Mouse (Mus musculus) heart, embryonic 14.5 days (tissue): ENCODE results near the gene Dedd. TPM values are rescaled to one million over a fixed set of nuclear protein-coding genes. Genes with fewer than 3 reads are reported as not detected.

ENCODE experiments used
- ATAC-seq: fragments of 200-750 bp; cut with Nextera tagmentation; 2 replicates; pipeline ENCODE4 v1.8.0; 2017; ENCODE audit warnings: low read depth, moderate TSS enrichment; ENCODE audit not compliant: insufficient number of reproducible peaks, insufficient read depth, low FRiP score
- H3K27ac ChIP-seq, 2 experiments: fragments of 200-500 bp in 1 of 2; fragments of 300-500 bp in 1 of 2; sonication (generic) in 1 of 2; replicated peaks in 1 of 2; 2 replicates each; pipeline ENCODE4 v1.5.1; 2012 to 2014; ENCODE audit warnings: low read depth in 2 of 2, low read length in 2 of 2, control low read depth in 1 of 2, mild to moderate bottlenecking in 1 of 2, mixed read lengths in 1 of 2; ENCODE audit not compliant: control insufficient read depth in 1 of 2, insufficient read depth in 1 of 2
- H3K27me3 ChIP-seq: fragments of 300-500 bp; sonication (generic); 2 replicates; pipeline ENCODE4 v1.6.1; 2014; ENCODE audit warnings: mild to moderate bottlenecking, low read length, control low read depth; ENCODE audit not compliant: control insufficient read depth, insufficient read depth
- H3K36me3 ChIP-seq: fragments of 300-500 bp; sonication (generic); 2 replicates; pipeline ENCODE4 v1.6.1; 2014; ENCODE audit warnings: mild to moderate bottlenecking, control low read depth, low read length, mixed read lengths; ENCODE audit not compliant: control insufficient read depth, insufficient read depth
- H3K4me1 ChIP-seq, 2 experiments: fragments of 200-500 bp in 1 of 2; fragments of 300-500 bp in 1 of 2; sonication (generic) in 1 of 2; 2 replicates each; pipeline ENCODE4 v1.6.1; 2012 to 2014; ENCODE audit warnings: low read length in 2 of 2, control low read depth in 1 of 2, mixed read lengths in 1 of 2; ENCODE audit not compliant: control insufficient read depth in 2 of 2, insufficient read depth in 2 of 2
- H3K4me2 ChIP-seq: fragments of 300-500 bp; sonication (generic); 2 replicates; pipeline ENCODE4 v1.6.1; 2014; ENCODE audit warnings: mild to moderate bottlenecking, low read length
- H3K4me3 ChIP-seq, 2 experiments: fragments of 200-500 bp in 1 of 2; fragments of 300-500 bp in 1 of 2; sonication (generic) in 1 of 2; 2 replicates each; pipeline ENCODE4 v1.5.1; 2012 to 2014; ENCODE audit warnings: low read length in 2 of 2, mild to moderate bottlenecking in 2 of 2, control low read depth in 1 of 2, low read depth in 1 of 2, moderate library complexity in 1 of 2; ENCODE audit not compliant: control insufficient read depth in 1 of 2, insufficient read depth in 1 of 2
- H3K9ac ChIP-seq: fragments of 300-500 bp; sonication (generic); 2 replicates; pipeline ENCODE4 v1.6.1; 2014; ENCODE audit warnings: mild to moderate bottlenecking, low read length
- H3K9me3 ChIP-seq: fragments of 300-500 bp; sonication (generic); 2 replicates; pipeline ENCODE4 v1.6.1; 2016; ENCODE audit warnings: low read length, control low read depth; ENCODE audit not compliant: control insufficient read depth
- WGBS: fragments of 180-500 bp; shearing (Covaris S2); extraction: QIAGEN DNeasy Blood & Tissue Kit; methylation state at CpG from one replicate; pipeline ENCODE4 v1.1.7; 2014; 5-methylcytosine and 5-hydroxymethylcytosine counted together
- polyA plus RNA-seq: library from polyadenylated mRNA; unstranded; fragments of >200 nt; fragmentation: Nextera tagmentation; extraction: Ambion mirVana; gene quantifications from 2 replicates; pipeline ENCODE4 v1.2.1, GENCODE M21; 2014

Dedd gene
- polyA plus RNA-seq, 1 experiment from 2014 or later, result 42.4 TPM

GRCm38 (mm10) chr1:171361106-171362103, 32.5 kb downstream of the Dedd start:
- peaks cover 0 to 3% of the 10 kb centered on the region in 2 experiments; a peak in 2 of 4 replicates for H3K4me1 ChIP-seq
- peak overlapping the region; percentile 65 for H3K9ac ChIP-seq
- peaks cover 26% of the 10 kb centered on the region for H3K36me3 ChIP-seq
- no peaks in the 10 kb centered on the region for H3K27me3 ChIP-seq
- peak overlapping the region; percentile 45 to 52 for H3K4me3 ChIP-seq
- peak overlapping the region in 1 of 2 experiments; percentile 63; a peak in 2 of 4 replicates for H3K27ac ChIP-seq
- WGBS, result 23% methylated on average over 16 of the region's 16 CpGs
- H3K9me3 ChIP-seq, result peaks cover 3% of the 10 kb centered on the region
- no peak for ATAC-seq
- peak overlapping the region; percentile 66 for H3K4me2 ChIP-seq

- Histone ChIP-seq H3K4me3 (no peak overlapping the region), H3K27ac (no peak overlapping the region), H3K9me3 (no peaks in the 10 kb centered on the region), H3K36me3 (no peaks in the 10 kb centered on the region), H3K4me1 (no peaks in the 10 kb centered on the region), H3K9ac (no peak overlapping the region), H3K4me2 (no peak overlapping the region), H3K27me3 (0 out of 2 replicates have a peak, but pooled peaks cover 3% of the 10 kb centered on the region)
- no peak for ATAC-seq
- WGBS, result 65% methylated on average over 7 of the region's 7 CpGs
Measured at GRCm38 (mm10) chr1:171365934-171366333, 37.0 kb downstream of the Dedd start.

- no peak for ATAC-seq
- H3K4me3 ChIP-seq, result no peak within 1 kb of the TSS
- no peak within 1 kb of the TSS for H3K27ac ChIP-seq
- H3K9me3 ChIP-seq, result no peaks in the 10 kb centered on the region
- no peak within 1 kb of the TSS for H3K9ac ChIP-seq
- H3K36me3 ChIP-seq, result no peaks in the 10 kb centered on the region
- WGBS, result 40% methylated on average over 20 of the region's 20 CpGs
- peaks cover 9% of the 10 kb centered on the region; the same call in 1 of the 2 replicates for H3K27me3 ChIP-seq
- no peak within 1 kb of the TSS for H3K4me2 ChIP-seq
- peaks cover 0 to 2% of the 10 kb centered on the region in 2 experiments; a peak in 1 of 4 replicates for H3K4me1 ChIP-seq
Measured at GRCm38 (mm10) chr1:171369845-171370556, 41.1 kb downstream of the Dedd start, which contains the start of gene Nectin4. Nectin4 (plus strand) TSS chr1:171370099.

- 55% methylated on average over 3 of the region's 3 CpGs for WGBS
- Histone ChIP-seq H3K36me3 (no peaks in the 10 kb centered on the region), H3K9me3 (no peaks in the 10 kb centered on the region), H3K4me3 (no peak overlapping the region), H3K27me3 (peaks cover 9% of the 10 kb centered on the region; the same call in 1 of the 2 replicates), H3K27ac (no peak overlapping the region), H3K4me1 (peaks cover 2 to 6% of the 10 kb centered on the region in 2 experiments; a peak in 2 of 4 replicates), H3K4me2 (no peak overlapping the region), H3K9ac (no peak overlapping the region)
- ATAC-seq, result no peak
Measured at GRCm38 (mm10) chr1:171372880-171373279, 43.9 kb downstream of the Dedd start.

GRCm38 (mm10) chr1:171373946-171374345, 45.0 kb downstream of the Dedd start:
- no peaks in the 10 kb centered on the region for H3K9me3 ChIP-seq
- no peak overlapping the region for H3K27ac ChIP-seq
- H3K4me1 ChIP-seq, result peaks cover 2 to 6% of the 10 kb centered on the region in 2 experiments; a peak in 2 of 4 replicates
- ATAC-seq, result no peak
- 2% methylated on average over 4 of the region's 4 CpGs for WGBS
- H3K4me3 ChIP-seq, result no peak overlapping the region
- no peak overlapping the region for H3K9ac ChIP-seq
- no peak overlapping the region for H3K4me2 ChIP-seq
- H3K27me3 ChIP-seq, result peaks cover 9% of the 10 kb centered on the region; the same call in 1 of the 2 replicates
- no peaks in the 10 kb centered on the region for H3K36me3 ChIP-seq

GRCm38 (mm10) chr1:171375646-171376097, 46.7 kb downstream of the Dedd start:
- Histone ChIP-seq H3K36me3 (no peaks in the 10 kb centered on the region), H3K9me3 (no peaks in the 10 kb centered on the region), H3K4me3 (no peak overlapping the region), H3K27ac (no peak overlapping the region), H3K4me1 (peaks cover 2 to 10% of the 10 kb centered on the region in 2 experiments; a peak in 2 of 4 replicates), H3K9ac (no peak overlapping the region), H3K27me3 (peaks cover 17% of the 10 kb centered on the region), H3K4me2 (no peak overlapping the region)
- 45% methylated on average over 9 of the region's 9 CpGs for WGBS
- ATAC-seq, result no peak

GRCm38 (mm10) chr1:171378298-171378697, 49.4 kb downstream of the Dedd start:
- Histone ChIP-seq H3K4me1 (peaks cover 2 to 10% of the 10 kb centered on the region in 2 experiments; a peak in 2 of 4 replicates), H3K4me2 (no peak overlapping the region), H3K27ac (no peak overlapping the region), H3K36me3 (no peaks in the 10 kb centered on the region), H3K4me3 (no peak overlapping the region), H3K9me3 (no peaks in the 10 kb centered on the region), H3K27me3 (peaks cover 14% of the 10 kb centered on the region), H3K9ac (no peak overlapping the region)
- ATAC-seq, result no peak
- WGBS, result 72% methylated on average over 6 of the region's 6 CpGs
